Mouse (Mus musculus) 416B (cell line): ENCODE data around the gene Esp24.
"Not testable (repeated sequence)": the region's sequence is repeated elsewhere in the genome, so short reads cannot be mapped to it uniquely, and the experiment has no call there.

Experiments used
- DNase-seq: peaks from one replicate; pipeline ENCODE4 v3.0.0; 2011; ENCODE audit warnings: low read depth

The Esp24 gene

GRCm38 (mm10) chr17:39036395-39036794, at the start of gene Esp24:
TSS of gene Esp24 (plus strand) at chr17:39036695.
- not testable (repeated sequence) for DNase-seq

GRCm38 (mm10) chr17:39009846-39010245, 26.6 kb upstream of the Esp24 start:
- no peak for DNase-seq

- no peak for DNase-seq
Observed at GRCm38 (mm10) chr17:39010675-39011638, 25.5 kb upstream of the Esp24 start.

GRCm38 (mm10) chr17:39017184-39017583, 19.3 kb upstream of the Esp24 start:
- no peak for DNase-seq

- no peak for DNase-seq
Observed at GRCm38 (mm10) chr17:39043241-39043640, 6.7 kb downstream of the Esp24 start, which contains the start of gene Gm21903. TSS of gene Gm21903 (minus strand) at chr17:39043341.

- no peak for DNase-seq
Observed at GRCm38 (mm10) chr17:39063641-39064040, 27.1 kb downstream of the Esp24 start.

- DNase-seq: no peak
Observed at GRCm38 (mm10) chr17:39076937-39077336, 40.4 kb downstream of the Esp24 start, which contains the start of gene Esp23. TSS of gene Esp23 (minus strand) at chr17:39077037.
